Mouse (Mus musculus) hindbrain, embryonic 14.5 days (tissue): ENCODE data around the gene Fam71f1. TPM values are rescaled to one million over a fixed set of nuclear protein-coding genes. Genes with fewer than 3 reads are reported as not detected.

Source experiments
- ATAC-seq: fragments of 200-750 bp; cut with Nextera tagmentation; 2 replicates; pipeline ENCODE4 v1.8.0; 2017; ENCODE audit warnings: moderate number of reproducible peaks, mild to moderate bottlenecking, moderate TSS enrichment, moderate library complexity; ENCODE audit not compliant: low FRiP score
- DNase-seq: peaks from one replicate; pipeline ENCODE4 v3.0.0-alpha.2; 2015; ENCODE audit warnings: low spot score
- H3K27ac ChIP-seq: fragments of 300-500 bp; sonication (generic); 2 replicates; pipeline ENCODE4 v1.5.1; 2014; ENCODE audit warnings: mild to moderate bottlenecking, moderate library complexity
- H3K27me3 ChIP-seq: fragments of 300-500 bp; sonication (generic); 2 replicates; pipeline ENCODE4 v1.6.1; 2014; ENCODE audit warnings: mild to moderate bottlenecking, low read length, mixed read lengths; ENCODE audit not compliant: control insufficient read depth, insufficient read depth
- H3K36me3 ChIP-seq: fragments of 300-500 bp; sonication (generic); replicated peaks from 2 replicates; pipeline ENCODE4 v1.6.1; 2014; ENCODE audit not compliant: control insufficient read depth, insufficient read depth
- H3K4me1 ChIP-seq: fragments of 300-500 bp; sonication (generic); replicated peaks from 2 replicates; pipeline ENCODE4 v1.6.1; 2014; ENCODE audit warnings: antibody characterized with exemption, low read length, mixed read lengths; ENCODE audit not compliant: control insufficient read depth, insufficient read depth
- H3K4me2 ChIP-seq: fragments of 300-500 bp; sonication (generic); replicated peaks from 2 replicates; pipeline ENCODE4 v1.6.1; 2014; ENCODE audit warnings: mild to moderate bottlenecking, moderate library complexity
- H3K4me3 ChIP-seq: fragments of 300-500 bp; sonication (generic); replicated peaks from 2 replicates; pipeline ENCODE4 v1.5.1; 2014; ENCODE audit warnings: mild to moderate bottlenecking, low read length
- H3K9ac ChIP-seq: fragments of 300-500 bp; sonication (generic); 2 replicates; pipeline ENCODE4 v1.6.1; 2014
- H3K9me3 ChIP-seq: fragments of 300-500 bp; sonication (generic); 2 replicates; pipeline ENCODE4 v1.6.1; 2016; ENCODE audit warnings: low read length; ENCODE audit not compliant: control insufficient read depth
- WGBS: fragments of 180-500 bp; shearing (Covaris S2); extraction: QIAGEN DNeasy Blood & Tissue Kit; methylation state at CpG from one replicate; pipeline ENCODE4 v1.1.7; 2014; 5-methylcytosine and 5-hydroxymethylcytosine counted together
- polyA plus RNA-seq: library from polyadenylated mRNA; unstranded; fragments of >200 nt; fragmentation: Nextera tagmentation; extraction: Ambion mirVana; gene quantifications from 2 replicates; pipeline ENCODE4 v1.2.1, GENCODE M21; 2014

Fam71f1 gene
- polyA plus RNA-seq, 1 experiment from 2014 or later: not detected

DNA sequence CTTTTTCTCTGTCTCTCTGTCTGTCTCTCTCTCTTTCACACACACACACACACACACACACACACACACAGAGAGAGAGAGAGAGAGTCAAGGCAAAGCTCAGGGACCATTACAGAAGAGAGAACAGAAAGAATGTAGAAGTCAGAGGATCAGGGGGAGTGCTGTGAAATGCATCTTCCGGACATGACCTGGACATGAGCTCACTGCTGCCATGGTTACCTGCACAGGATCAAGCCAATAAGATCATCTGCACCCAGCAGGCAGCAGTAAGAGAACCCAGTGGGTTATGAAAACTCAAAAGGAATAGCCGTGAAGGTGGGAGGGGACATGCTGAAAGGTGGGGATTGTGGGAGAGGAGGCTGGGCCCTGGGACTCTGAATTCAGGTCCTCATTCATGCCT is 63.5 kb downstream of the Fam71f1 start:
- Histone ChIP-seq H3K36me3 (peaks cover 8% of the 10 kb centered on the region), H3K9ac (no peak overlapping the region), H3K4me2 (no peak overlapping the region), H3K4me1 (no peaks in the 10 kb centered on the region), H3K27ac (no peak overlapping the region), H3K9me3 (no peaks in the 10 kb centered on the region), H3K4me3 (no peak overlapping the region), H3K27me3 (0 out of 2 replicates have a peak, but pooled peaks cover 1% of the 10 kb centered on the region)
- ATAC-seq (no peak), DNase-seq (no peak)
- WGBS: 43% methylated on average over 2 of the region's 2 CpGs

Other genes with a start within 250 kb of the Fam71f1 start
- gene Rbm28, start 154.1 kb upstream of the Fam71f1 start, polyA plus RNA-seq: 42.7 and 43.0 TPM in 2 replicates
- 10.0 and 11.0 TPM in 2 replicates for gene Prrt4, start 139.6 kb upstream of the Fam71f1 start, polyA plus RNA-seq
- gene Impdh1, start 102.8 kb upstream of the Fam71f1 start, polyA plus RNA-seq: 60.8 and 65.0 TPM in 2 replicates
- gene Hilpda, start 46.7 kb upstream of the Fam71f1 start, polyA plus RNA-seq: 29.1 and 34.2 TPM in 2 replicates
- 0.23 and 0.54 TPM in 2 replicates for gene Fam71f2, start 39.5 kb upstream of the Fam71f1 start, polyA plus RNA-seq
- gene Calu, start 28.9 kb downstream of the Fam71f1 start, polyA plus RNA-seq: 187 and 199 TPM in 2 replicates
- 0.46 and 0.48 TPM in 2 replicates for gene Opn1sw, start 69.3 kb downstream of the Fam71f1 start, polyA plus RNA-seq
- 53.2 and 55.7 TPM in 2 replicates for gene Ccdc136, start 77.2 kb downstream of the Fam71f1 start, polyA plus RNA-seq
- 4.8 and 6.8 TPM in 2 replicates for gene Flnc, start 114.1 kb downstream of the Fam71f1 start, polyA plus RNA-seq
- 319 and 346 TPM in 2 replicates for gene Atp6v1f, start 148.6 kb downstream of the Fam71f1 start, polyA plus RNA-seq
- gene Atp6v1fnb, start 152.3 kb downstream of the Fam71f1 start, polyA plus RNA-seq: 0.70 TPM in 1 of 2 replicates, not detected in the other
- gene Kcp, start 188.8 kb downstream of the Fam71f1 start, polyA plus RNA-seq: 16.3 and 19.9 TPM in 2 replicates
- 1.5 and 1.7 TPM in 2 replicates for gene Irf5, start 207.5 kb downstream of the Fam71f1 start, polyA plus RNA-seq